Mouse (Mus musculus) kidney, postnatal 25 days (tissue): ENCODE results near the gene Tubgcp4.

ENCODE experiments used
- DNase-seq, 2 experiments: peaks; one replicate each; pipeline ENCODE4 v3.0.0; 2021; ENCODE audit warnings: mixed read lengths in 2 of 2

The Tubgcp4 gene

GRCm38 (mm10) chr2:121204276-121204675 is 33.8 kb downstream of the Tubgcp4 start:
- peak in 1 of 2 experiments; percentile 38 for DNase-seq

- no peak for DNase-seq
Observed at GRCm38 (mm10) chr2:121206541-121206940, 36.1 kb downstream of the Tubgcp4 start.

GRCm38 (mm10) chr2:121214491-121214890 is 44.0 kb downstream of the Tubgcp4 start:
- peak; percentile 63 to 73 for DNase-seq

GRCm38 (mm10) chr2:121219177-121219576 is 48.7 kb downstream of the Tubgcp4 start:
- DNase-seq = no peak

- no peak for DNase-seq
Observed at GRCm38 (mm10) chr2:121219994-121220393, 49.5 kb downstream of the Tubgcp4 start.

- no peak for DNase-seq
Observed at GRCm38 (mm10) chr2:121223010-121223409, 52.6 kb downstream of the Tubgcp4 start.

- no peak for DNase-seq
Observed at GRCm38 (mm10) chr2:121228135-121228534, 57.7 kb downstream of the Tubgcp4 start.

GRCm38 (mm10) chr2:121235460-121236072 is 65.1 kb downstream of the Tubgcp4 start:
- DNase-seq = no peak

- DNase-seq = no peak
Observed at GRCm38 (mm10) chr2:121239426-121239825, 69.0 kb downstream of the Tubgcp4 start.

- DNase-seq = no peak
Observed at GRCm38 (mm10) chr2:121244099-121244498, 73.6 kb downstream of the Tubgcp4 start.
